29 mouse cellular contexts compared by ENCODE assay signal in the genomic region with DNA sequence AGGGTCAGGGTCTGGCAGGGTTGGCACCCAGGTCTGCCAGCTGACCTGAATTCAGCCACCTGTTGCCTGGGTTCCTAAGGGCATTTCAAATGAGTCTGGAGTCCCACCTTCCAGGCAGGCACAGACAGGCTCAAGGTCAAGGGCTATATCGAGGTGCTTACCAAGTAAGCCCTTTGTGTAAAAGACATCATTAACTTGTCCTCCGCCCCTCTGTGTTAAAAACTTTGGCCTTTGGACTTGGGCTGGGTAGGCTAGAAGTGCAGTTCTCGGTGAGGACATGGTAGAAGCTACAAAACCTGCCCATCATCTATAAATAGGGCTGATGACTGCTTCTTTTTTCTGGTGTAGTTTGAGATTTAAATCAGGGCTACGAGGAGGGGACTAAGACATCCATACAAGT. TPM values are rescaled to one million over a fixed set of nuclear protein-coding genes. Genes with fewer than 3 reads are reported as not detected.
A peak's percentile ranks its signal among the peaks of the same experiment; 100 is the strongest.
DNase-seq lines count a peak whose midpoint lies in the region; ATAC-seq and TF ChIP-seq lines count a peak whose summit lies in the region.
"Had no signal": no experiment of that assay in that cellular context is flagged by ENCODE, and none has a peak within 500 bp of the region (broad histone marks: within the 10 kb centered on the region; RNA-seq: fewer than 3 reads in every experiment).

No protein-coding gene starts in this region.

- DNase-seq in kidney, adult 11 months: peak; percentile 33
- no peak for DNase-seq in kidney, postnatal 25 days
- DNase-seq in kidney, postnatal 36 days: peak; percentile 30 to 33
- DNase-seq in kidney, postnatal 14 days: no peak
- peak; percentile 61 for DNase-seq in intestine, embryonic 14.5 days (ENCODE audit: low spot score)
- no peak for DNase-seq in yolk sac, embryonic 10.5 days (ENCODE audit: low spot score)
- DNase-seq: adrenal gland, postnatal 14 days; cerebellum, adult 11-12 months; cerebellum, adult 9-11 months; embryo, embryonic 11 days; heart, postnatal 10 days; layer of hippocampus, postnatal 36 days; liver; lung, adult 2 months; lung, postnatal 10 days; thymus, adult 18-20 months; thymus, postnatal 25 days had no signal

- no peak for TF ChIP-seq POLR2A in small intestine, adult 2 months (IDR thresholded peaks at IDR 0.05; ENCODE audit: low read depth, low read length)

- 0 out of 2 replicates have a peak overlapping the region, but pooled peaks have one; percentile 95 for H3K4me2 ChIP-seq in intestine, embryonic 14.5 days (ENCODE audit: low read length)

- H3K27ac ChIP-seq in intestine, embryonic 14.5 days (ENCODE audit: low read depth): peak overlapping the region; percentile 34; the same call in 1 of the 2 replicates
- H3K27ac ChIP-seq in small intestine, adult 2 months (ENCODE audit: insufficient read depth, low read depth, low read length): peak overlapping the region; percentile 59
- H3K27ac ChIP-seq: embryonic facial prominence, embryonic 12.5 days; forebrain, embryonic 15.5 days; heart, embryonic 13.5 days; hindbrain, embryonic 10.5 days; liver, embryonic 14.5 days; macrophage; midbrain, embryonic 13.5 days; neural tube, embryonic 13.5 days had no signal

- H3K4me3 ChIP-seq in intestine, embryonic 14.5 days (ENCODE audit: low read depth, low read length): no peak overlapping the region
- H3K4me3 ChIP-seq in small intestine, adult 2 months (ENCODE audit: low read depth, low read length): peak overlapping the region; percentile 81
- H3K4me3 ChIP-seq: embryonic facial prominence, embryonic 12.5 days had no signal

- TF ChIP-seq CTCF in small intestine, adult 2 months (IDR thresholded peaks at IDR 0.05; ENCODE audit: extremely low read depth, insufficient read length, insufficient replicate concordance, low read depth, low read length): no peak

- WGBS in intestine, embryonic 14.5 days: 51% methylated on average over 4 of the region's 4 CpGs
- 28% methylated on average over 4 of the region's 4 CpGs for WGBS in small intestine, adult 2 months

- H3K9ac ChIP-seq in intestine, embryonic 14.5 days (ENCODE audit: low read length): no peak overlapping the region
- H3K9ac ChIP-seq: embryonic facial prominence, embryonic 12.5 days; forebrain, embryonic 15.5 days; heart, embryonic 13.5 days; liver, embryonic 14.5 days; midbrain, embryonic 13.5 days; neural tube, embryonic 13.5 days had no signal

- ATAC-seq in intestine, embryonic 14.5 days (replicated peaks; ENCODE audit: low FRiP score, low TSS enrichment, low read depth): peak; percentile 70; the same call in 1 of the 2 replicates
- ATAC-seq: forebrain, embryonic 15.5 days; hindbrain, embryonic 16.5 days; midbrain, embryonic 13.5 days; Patski had no signal

- no peaks in the 10 kb centered on the region for H3K36me3 ChIP-seq in intestine, embryonic 14.5 days (ENCODE audit: control insufficient read depth, insufficient read depth, low read length)
- no peaks in the 10 kb centered on the region for H3K36me3 ChIP-seq in small intestine, adult 2 months (ENCODE audit: control insufficient read depth, insufficient read depth, low read length)
- H3K36me3 ChIP-seq: embryonic facial prominence, embryonic 12.5 days; forebrain, embryonic 15.5 days; heart, embryonic 13.5 days; hindbrain, embryonic 10.5 days; midbrain, embryonic 13.5 days; neural tube, embryonic 13.5 days had no signal

- no peaks in the 10 kb centered on the region for H3K9me3 ChIP-seq in intestine, embryonic 14.5 days (ENCODE audit: control insufficient read depth, low read length)
- H3K9me3 ChIP-seq: embryonic facial prominence, embryonic 12.5 days; forebrain, embryonic 15.5 days; heart, embryonic 13.5 days; hindbrain, embryonic 10.5 days; midbrain, embryonic 13.5 days; neural tube, embryonic 13.5 days had no signal

- peaks cover 6% of the 10 kb centered on the region; the same call in 1 of the 2 replicates for H3K4me1 ChIP-seq in intestine, embryonic 14.5 days (replicated peaks; ENCODE audit: control insufficient read depth, insufficient read depth, low read length)
- H3K4me1 ChIP-seq in small intestine, adult 2 months (ENCODE audit: control insufficient read depth, insufficient read depth, insufficient read length, low read length): peaks cover 19% of the 10 kb centered on the region

- H3K27me3 ChIP-seq in intestine, embryonic 14.5 days (replicated peaks; ENCODE audit: control insufficient read depth, insufficient read depth, low read length): peaks cover 50% of the 10 kb centered on the region
- H3K27me3 ChIP-seq in small intestine, adult 2 months (ENCODE audit: control insufficient read depth, insufficient read depth, low read length): no peaks in the 10 kb centered on the region

RNA-seq across cellular contexts. Expression of gene Hrh1, which starts 1.1 kb away (rescaled TPM):
- polyA plus RNA-seq in intestine, embryonic 14.5 days (2014; fragmentation: Nextera tagmentation; extraction: Ambion mirVana): 1.8 and 2.1 TPM in 2 replicates
- polyA plus RNA-seq in small intestine, adult 2 months (2012; rRNA removed): 0.71 and 2.3 TPM in 2 replicates
- polyA plus RNA-seq: heart, embryonic 13.5 days; limb, embryonic 11.5 days; Patski had no signal

Comparison
In these comparisons a context has a peak if more than half of its experiments do, and no peak if none do; other contexts are left out.
1. DNase-seq: peak in kidney, adult 11 months (single experiment), kidney, postnatal 36 days (2 of 2) and intestine, embryonic 14.5 days (single experiment); none in kidney, postnatal 25 days (0 of 2), kidney, postnatal 14 days (single experiment) and yolk sac, embryonic 10.5 days (single experiment).